Mouse (Mus musculus) lung, postnatal 25 days (tissue): ENCODE results near the gene Camsap2.

Experiments used
- DNase-seq: peaks from one replicate; pipeline ENCODE4 v3.0.0; 2022; ENCODE audit warnings: low spot score

Camsap2 gene

DNA sequence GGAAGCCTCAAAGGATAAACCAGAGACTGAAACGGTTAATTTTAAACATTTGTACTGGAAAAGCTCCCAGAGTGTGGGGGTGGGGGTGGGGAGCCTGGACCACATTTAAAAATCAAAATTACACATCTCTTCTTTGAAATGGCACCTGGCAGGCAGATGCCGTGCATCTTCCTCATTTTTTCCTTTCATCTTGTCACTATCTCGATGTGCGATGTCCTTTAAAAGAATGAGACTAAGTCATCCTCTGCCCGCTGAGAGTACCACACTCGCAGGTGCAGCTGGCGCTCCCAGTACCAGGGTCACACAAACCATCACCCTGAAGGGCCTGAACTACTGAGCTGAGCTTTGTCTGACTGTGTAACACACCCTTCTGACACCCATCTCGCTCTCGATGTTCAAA is 87.4 kb downstream of the Camsap2 start:
- no peak for DNase-seq

DNA sequence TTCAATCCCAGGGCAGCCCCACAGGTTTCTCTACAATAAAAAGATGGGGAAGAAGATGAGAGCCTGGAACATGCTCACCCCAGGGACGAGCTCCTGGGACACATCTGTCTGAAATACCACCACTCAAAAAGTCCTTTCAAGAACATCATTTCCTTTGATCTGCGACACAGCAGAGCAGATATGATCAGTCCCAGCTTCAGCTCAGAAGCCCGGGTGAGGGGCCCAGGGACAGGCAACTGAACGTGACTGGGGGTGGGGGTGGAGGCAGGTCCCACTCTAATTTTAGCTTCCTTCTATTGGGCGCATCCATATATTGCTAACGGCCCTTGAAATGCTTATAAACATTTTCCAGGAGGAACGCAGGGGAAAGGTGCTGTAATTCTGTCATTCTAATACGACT is 90.2 kb downstream of the Camsap2 start:
- no peak for DNase-seq

DNA sequence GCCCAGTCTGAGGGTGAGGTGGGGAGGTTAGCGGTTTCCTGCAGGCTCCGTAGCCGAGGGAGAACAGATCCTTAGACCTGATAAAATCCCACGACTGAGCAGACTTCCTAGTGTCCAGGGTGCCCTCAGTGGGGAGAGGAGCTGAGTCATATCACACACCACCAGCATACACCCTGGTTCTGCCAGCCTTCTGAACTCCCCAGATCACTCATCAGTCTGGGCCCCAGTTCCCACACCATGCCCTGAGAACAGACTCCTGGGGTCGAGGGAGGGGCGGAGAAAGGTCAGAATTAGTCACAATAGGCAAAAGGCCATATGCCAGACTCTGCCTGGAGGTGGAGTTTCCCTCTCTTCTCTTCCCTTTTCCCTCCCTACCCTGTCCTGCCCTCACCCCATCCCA is 90.7 kb downstream of the Camsap2 start:
- no peak for DNase-seq

DNA sequence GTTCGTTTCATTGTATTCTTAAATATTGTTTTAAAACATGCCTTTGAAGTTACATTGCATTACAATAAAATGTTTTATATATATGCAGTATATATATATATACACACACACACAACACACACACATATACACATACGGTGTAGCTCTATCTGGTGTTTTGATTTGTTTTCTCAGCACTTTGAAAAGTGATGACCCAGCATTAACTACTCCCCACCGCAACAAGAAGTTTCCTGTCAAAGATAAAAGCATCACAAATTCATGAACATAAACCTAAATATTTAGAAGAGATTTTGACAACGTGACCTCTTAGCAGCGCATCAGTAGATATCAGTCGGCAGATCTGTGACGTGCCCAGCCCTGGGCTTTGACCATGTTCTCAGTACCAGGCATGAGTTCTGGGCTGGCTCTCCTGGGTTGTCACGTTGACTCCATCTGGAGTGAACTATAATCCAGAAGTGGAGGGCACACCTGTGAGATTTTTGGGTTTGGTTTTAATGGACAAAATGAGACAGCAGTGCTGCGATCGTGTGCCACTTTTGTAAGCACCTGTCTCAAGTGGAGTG is 91.3 kb downstream of the Camsap2 start:
- DNase-seq: no peak

DNA sequence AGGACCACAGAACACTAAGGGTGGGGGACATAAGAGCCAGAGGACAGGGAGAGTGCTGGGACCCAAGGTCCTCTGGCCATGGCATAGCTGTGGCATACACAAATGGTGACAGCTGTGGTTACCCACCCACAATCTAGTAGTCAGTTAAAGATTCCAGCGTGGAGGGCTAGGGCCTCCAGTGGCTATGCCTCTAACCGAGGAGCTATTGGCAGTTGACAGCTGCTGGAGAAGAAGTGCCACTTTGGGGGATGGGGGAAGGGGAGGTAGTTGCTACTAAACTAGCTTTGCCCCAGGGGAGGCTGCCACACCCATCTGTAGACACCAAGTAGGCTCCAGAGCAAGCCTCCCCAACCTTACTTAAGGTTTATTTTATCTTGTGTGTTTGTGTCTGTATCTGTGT is 92.4 kb downstream of the Camsap2 start:
- no peak for DNase-seq

DNA sequence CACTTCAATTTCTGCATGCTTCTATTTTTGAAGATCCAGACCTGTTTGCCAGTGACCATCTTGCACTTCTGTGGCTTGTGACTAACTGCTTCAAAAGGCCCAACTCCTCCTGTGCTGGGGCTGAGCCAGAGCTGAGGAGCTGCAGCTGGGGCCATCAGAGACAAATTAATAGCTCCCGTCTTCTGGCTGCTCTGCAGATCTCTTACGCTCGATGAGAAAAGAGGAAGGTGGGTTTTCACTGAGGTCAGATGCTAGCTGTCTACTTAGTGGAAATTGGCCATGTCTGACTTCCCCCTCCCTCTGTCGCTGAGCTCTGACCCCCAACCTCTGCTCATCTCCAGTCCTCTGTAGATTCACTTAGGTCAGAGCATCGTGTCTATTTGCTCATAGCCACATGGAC is 96.2 kb downstream of the Camsap2 start:
- no peak for DNase-seq

DNA sequence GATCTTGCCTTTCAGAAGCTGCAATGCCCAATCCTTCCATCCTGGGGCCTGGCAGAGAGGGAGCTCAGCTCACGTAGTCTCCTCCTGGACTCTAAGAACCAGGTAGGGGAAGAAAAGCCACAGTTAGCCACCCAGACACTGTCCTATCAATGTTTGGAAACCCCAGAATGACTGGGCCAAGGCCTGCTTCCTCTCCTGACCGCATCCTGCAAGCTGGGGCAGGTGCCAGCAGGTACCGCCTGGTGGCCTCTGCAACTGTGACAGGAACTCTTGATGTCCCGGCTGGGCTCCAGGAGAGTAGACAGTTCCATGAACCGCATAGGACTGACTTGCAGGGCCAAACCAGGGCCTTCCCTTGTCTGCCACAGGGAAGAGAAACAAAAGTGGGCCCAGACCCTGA is 98.5 kb downstream of the Camsap2 start:
- no peak for DNase-seq

DNA sequence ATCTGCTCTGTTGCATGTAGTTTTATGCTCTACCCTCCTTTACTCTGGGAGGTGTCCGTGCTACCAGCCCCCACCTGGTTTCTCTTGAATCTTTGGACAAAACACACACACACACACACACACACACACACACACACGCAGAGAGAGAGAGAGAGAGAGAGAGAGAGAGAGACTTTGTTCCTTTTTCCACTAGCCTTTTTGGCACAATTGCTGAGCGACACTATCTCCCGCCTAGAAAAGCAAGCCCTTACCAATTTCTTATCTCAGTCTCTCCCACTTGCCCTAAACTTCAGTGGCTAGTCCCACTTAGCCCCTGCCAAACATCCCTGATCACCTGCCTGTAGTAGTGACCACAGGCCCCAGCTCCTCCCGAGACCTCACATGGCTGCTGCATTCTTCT is 101.4 kb downstream of the Camsap2 start:
- DNase-seq: no peak

DNA sequence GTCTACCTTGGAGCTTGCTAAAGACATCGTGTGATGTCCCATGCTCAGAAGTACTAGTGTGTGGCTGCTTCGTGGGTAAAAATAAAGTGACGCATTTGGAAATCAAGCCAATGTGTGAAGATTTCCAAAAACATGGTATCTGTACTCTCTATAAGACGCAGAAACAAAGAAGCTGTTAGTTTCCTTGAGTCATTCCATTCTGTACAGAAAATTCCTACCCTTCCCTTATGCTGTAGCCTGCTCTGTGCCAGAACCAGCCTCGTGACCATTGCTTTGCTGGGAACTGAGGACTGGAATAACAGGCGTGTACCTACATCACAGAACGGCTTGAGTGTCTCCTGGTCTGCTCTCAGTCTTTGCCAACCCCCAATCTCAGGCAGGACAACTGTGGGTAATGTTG is 104.1 kb downstream of the Camsap2 start:
- DNase-seq: no peak

DNA sequence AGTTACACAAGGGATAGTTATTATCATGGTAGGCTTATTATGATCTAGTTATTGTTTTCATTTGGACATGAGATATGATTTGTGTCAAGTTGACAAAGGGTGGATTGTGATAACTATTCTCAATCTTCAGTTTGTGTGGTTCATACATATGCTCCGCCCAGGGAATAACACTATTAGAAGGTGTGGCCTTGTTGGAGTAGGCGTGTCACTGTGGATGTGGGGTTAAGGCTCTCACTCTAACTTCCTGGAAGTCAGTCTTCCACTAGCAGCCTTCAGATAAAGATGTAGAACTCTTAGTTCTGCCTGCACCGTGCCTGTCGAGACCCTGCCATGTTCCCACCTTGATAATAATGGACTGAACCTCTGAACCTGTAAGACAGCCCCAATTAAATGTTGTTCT is 107.4 kb downstream of the Camsap2 start:
- DNase-seq: no peak

DNA sequence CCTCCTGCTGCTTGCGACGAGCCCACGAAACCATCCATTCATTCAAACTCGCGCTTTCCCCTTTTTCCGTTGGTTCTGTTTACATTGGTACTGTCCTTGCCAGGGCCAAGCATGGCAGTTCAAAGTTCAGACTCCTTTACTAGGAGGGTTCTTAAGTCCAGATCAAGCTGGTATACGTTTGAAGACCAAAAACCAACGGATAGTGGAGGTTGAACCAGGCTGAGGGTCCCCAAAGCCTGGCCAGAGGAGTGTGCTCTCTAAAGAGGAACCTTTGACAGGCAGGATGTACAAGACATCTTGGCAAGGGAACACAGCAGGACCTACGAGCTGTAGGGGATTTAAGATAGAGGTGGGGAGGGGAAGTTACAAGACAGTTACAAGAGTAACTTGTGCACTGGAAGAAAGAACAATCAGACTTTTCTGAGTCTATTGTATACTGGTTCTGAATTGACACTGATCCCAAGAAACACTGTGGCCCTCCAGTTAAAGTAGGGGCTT is 111.3 kb downstream of the Camsap2 start:
- no peak for DNase-seq

DNA sequence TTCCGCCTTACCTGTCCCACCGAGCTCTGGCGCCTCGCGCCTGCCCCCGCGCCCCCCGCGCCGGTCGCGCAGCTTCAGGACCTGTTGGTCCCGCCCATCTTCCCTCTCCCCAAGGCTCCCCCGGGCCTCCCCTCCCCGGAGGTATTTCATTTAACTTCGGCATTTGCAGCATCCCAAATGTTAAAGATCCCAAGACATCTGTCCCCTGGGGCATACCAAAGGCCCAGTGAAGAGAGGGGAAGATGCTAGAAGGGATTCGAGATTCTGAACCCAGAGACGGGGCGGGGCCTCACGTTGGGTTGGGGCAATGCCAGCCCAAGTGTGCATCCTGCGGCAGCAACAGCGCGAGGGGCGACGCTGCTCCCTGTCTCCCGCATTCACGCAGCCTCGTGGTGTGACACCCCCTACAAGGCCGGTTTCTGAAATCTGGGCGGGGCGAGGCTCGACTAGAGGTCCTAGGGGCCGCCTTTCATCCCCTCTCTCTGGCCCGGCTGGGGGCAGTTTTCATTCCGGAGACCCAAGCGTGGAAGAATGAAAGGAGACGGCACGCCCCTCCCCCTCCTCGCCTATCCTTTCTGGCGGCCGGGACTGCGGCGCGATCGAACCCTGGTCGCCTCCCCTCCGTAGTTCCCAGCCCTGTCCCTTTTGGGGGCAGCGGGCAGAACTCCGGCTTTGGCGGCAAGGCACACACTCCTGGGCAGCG is 111.9 kb downstream of the Camsap2 start, which contains the start of gene Inava:
TSS of gene Inava (minus strand) at position 373 of the 703 bp plus-strand sequence.
- no peak for DNase-seq

DNA sequence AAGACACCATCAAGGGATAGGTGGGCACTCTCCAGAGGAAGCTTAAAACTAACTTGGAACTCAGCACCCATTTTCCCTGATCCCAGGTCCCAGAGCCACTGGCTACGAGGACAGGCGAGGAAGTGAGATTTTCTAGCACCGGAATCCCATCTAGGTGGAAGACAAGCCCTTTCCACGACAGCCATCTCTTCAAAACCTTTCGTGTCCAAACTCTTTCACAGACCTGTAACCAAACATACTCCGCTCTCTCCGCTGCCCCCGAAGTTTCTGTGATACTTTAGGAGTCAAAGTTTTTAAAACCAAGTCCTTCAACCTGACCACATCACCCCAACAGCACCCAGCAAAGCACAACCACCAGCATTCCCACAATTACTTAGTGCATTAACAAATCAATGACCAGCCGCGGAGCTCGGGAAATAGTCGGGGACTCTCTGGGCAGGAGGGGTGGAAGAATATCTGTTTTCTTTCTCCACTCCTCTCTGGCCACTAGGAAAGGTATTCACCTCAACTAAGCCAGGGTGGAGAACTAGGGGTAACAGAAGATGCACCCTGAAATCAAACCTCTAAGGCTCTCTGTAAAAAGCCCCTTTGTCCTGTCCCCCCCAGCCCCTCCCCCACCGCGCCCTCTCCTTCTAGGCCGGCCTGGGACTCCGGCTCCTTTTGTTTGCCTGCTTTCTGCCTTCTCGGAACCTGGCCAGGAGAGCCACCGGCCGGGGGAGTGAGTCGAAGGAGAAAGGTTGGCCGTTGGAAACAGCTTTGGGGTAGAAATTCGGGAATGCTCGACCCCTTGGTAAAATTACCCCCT is 112.7 kb downstream of the Camsap2 start:
- no peak for DNase-seq

DNA sequence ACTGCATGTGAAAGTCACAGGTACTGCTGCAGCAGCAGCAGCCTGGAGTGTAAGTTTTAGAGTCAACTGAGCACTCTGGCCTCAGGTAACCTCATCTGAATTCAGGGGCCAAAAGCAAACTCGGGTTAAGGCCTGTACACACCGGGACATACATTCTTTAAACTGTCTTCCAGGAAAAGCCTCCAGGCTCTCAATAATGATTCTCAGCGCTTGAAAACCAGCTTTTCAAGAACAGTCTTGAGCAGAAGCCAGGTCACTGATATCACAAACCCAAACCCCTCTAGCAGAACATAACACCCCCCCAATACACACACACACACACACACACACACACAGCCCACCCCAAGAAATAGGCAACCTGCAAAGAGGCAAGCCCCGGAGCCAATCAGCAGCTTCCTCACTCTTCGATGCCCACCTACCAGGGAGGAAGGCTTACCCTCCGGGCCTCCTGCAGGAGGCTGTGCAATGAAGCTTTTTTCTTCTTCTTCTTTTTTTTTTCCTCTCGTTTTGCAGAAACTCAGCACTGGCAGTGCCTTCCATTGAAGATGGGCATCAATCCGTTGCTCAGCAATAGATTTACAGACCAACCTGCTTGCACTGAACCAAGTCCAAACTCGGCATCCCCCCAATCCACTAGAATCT is 113.5 kb downstream of the Camsap2 start:
- DNase-seq: no peak

DNA sequence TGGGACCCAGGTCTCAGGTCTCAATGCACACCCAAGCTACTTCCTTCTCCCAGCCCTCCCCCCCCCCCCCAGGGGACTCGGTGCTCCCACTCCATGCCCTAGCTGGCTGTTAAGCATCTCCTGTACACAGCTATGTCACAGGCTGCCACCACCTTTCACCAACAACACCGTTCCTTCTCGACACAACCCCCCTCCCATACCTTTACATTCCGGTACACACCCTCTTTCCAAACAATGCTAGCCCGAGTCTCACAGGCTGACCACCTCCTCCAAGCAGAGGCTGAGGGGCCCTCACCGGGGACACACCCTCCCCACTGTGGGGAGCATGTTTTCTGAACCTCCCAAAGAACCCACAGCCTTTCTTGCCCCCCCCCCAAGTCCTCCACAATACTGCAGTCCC is 114.3 kb downstream of the Camsap2 start:
- DNase-seq: no peak

DNA sequence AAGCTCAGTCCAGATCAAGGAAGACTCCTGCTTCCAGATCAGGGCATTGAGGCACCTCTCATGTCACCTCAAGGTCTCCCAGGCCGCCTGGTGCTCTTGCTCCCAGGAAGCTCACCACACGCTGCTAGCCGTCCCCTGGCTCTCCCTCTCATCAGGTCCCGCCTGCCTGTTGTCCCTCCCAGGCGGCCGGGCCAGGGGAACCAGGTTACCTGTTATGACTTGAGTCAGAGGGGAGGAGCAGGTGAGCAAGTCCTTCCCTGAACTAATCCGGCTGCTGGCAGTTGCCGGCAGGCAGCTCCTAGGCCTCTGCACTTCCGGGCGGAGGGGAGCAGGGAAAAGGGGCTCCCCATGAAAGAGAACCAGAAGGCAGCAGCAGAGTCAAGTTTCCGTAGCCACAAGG is 115.7 kb downstream of the Camsap2 start:
- DNase-seq: peak; percentile 60

DNA sequence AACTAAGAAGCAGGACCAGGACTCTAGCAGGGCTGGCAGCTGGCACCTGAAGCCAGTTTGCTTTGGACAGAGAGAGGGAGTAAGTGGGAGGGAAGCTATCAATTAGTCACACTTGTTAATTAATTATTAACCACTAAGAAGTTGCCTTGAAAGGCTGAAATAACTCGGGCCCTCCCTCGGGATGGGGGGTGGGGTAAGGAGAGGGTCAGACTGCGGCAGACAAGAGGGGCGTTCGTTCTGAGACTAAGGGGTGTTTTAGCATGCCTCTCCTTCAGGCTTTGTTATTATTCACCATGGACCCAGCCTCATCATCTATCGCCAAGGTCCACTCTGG is 116.9 kb downstream of the Camsap2 start:
- DNase-seq: no peak

DNA sequence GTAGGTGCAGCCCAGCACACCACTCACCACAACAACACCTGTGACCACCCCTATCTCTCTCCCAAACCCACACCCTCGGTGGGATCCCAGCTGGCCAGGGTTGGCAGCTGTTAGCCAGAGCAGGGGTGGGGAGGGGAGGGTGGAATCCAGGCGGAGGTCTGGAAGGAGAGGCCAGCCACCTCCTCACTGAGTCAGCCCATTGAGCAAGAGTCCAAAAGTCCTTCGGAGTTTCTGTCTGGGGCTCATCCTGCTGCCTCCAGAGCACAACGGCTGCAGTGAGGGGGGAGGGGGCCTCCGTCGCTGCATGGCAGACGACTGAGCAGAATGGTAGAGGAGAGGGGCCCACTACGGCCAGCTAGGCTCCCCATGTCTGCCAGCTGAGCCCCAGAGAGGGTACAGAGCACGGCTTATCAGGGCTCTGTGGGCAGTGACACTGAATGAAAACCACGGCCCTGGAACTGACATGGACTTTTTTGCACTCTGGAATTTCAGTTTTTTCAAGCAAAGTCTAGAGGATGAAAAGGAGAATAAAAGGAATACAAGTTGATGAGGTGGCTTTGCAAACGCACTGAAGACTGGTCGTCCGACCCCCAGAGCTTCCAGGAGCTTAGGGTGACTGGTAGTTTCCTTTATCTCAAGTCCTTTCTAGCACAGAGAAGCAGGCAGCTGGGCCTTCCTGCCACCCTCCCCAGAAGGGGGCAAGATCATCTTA is 117.4 kb downstream of the Camsap2 start:
- DNase-seq: no peak

DNA sequence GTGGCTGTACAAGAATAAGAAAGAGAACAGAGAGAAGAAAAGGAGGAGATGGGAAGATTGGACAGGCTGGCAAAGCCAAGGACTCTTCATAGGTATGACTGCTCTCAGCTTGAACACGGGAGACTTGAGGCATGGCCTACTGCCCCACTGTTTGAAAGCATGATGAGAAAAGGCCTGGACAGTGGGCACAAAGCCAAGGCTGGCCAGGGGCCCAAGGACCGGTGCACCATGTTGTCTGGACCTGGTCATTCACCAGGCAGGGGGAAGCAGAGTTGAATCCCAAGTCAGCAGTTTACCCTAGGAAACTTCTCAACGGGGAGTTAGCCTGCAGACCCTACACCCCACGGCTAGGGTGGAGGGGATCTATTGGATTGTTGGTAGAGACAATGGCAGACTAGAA is 118.0 kb downstream of the Camsap2 start:
- DNase-seq: no peak

DNA sequence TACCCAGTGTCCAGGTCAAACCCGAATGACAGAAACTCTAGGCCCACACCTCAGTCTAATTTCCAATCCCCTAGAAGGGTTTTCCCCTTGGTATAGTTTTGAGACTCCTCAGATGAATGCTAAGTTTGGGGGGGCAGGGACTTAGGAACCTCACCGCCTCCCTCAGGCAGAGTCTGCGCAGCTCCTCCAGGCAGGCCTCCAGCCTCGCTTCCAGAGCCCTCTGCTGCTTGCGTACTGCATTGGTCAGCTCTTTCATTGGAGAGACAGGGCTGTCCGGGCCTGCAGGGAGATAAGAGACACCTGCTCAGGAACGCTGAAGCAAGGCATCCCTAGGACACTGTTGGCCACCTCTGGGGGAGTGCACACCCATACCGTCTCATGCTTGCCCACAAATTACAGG is 119.3 kb downstream of the Camsap2 start:
- no peak for DNase-seq

DNA sequence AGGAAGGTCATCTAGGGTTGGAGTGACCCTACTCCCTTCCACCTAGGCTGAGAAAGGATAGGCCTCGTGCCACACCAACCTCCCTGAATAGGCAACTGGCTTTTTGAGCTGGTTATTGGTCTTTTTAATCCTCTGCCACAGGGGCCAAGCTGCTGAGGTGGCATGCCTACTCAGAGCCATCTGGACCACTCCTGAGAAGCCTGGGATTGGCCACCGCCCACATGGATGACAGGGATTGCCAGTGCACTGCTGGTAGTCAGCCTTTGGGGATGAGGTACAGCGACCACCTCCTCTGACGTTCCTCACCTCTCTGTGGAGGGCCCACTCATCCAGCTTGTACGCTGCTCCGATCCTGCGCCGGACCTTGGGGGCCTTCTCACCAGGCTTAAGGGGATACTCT is 120.1 kb downstream of the Camsap2 start:
- no peak for DNase-seq

DNA sequence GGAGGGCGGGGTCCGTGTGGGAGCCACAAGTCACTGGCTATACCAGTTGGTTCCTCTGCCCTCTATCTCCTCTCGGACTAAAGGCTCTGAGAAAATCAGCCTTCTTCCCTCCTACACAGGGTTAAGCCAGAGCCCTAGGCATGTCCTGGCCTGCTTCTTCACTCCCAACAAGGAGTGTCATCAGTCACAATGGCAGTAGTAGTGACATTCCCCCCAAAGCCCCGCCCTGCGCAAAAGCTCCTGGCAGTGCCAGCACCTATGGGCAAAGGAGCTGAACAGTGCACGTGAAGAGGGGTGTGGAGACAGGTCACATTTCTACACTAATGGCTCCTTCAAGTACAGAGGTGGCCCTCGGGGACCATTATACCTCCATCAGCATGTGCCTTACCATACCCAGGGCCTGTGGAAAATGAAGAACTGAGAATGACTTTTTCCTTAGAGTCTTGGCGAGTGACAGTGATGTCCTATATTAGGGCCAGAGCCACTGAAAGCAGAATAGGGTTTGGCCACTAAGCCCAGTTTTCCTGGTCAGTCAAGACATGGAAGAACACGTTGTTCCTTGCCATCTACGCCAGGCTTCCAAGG is 122.1 kb downstream of the Camsap2 start:
- DNase-seq: no peak
